Mouse (Mus musculus) CH12.LX (cell line): Measurements from ENCODE around the gene Alg5. TPM values are rescaled to one million over a fixed set of nuclear protein-coding genes. Genes with fewer than 3 reads are reported as not detected.

Source experiments
- DNase-seq: peaks from one replicate; pipeline ENCODE4 v3.0.0-alpha.2; 2013; ENCODE audit errors: extremely low read depth
- H3K27ac ChIP-seq: 2 replicates; pipeline ENCODE4 v1.5.1; 2012; ENCODE audit warnings: low read depth, mild to moderate bottlenecking, control low read depth, moderate library complexity; ENCODE audit not compliant: insufficient read depth
- H3K27me3 ChIP-seq: replicated peaks from 2 replicates; pipeline ENCODE3; 2012; ENCODE audit warnings: inconsistent platforms
- H3K36me3 ChIP-seq, 2 experiments: replicated peaks in 1 of 2; 2 replicates each; pipeline versions ENCODE3 to v1.6.1; 2012; ENCODE audit warnings: inconsistent platforms in 1 of 2, low read length in 1 of 2, mild to moderate bottlenecking in 1 of 2, mixed read lengths in 1 of 2, moderate library complexity in 1 of 2; ENCODE audit not compliant: control insufficient read depth in 1 of 2, insufficient read depth in 1 of 2
- H3K4me1 ChIP-seq, 2 experiments: 2 replicates each; pipeline ENCODE4 v1.6.1; 2012; ENCODE audit warnings: inconsistent platforms in 1 of 2, moderate library complexity in 1 of 2; ENCODE audit not compliant: insufficient read depth in 2 of 2, control insufficient read depth in 1 of 2
- H3K4me2 ChIP-seq: 2 replicates; pipeline ENCODE4 v1.6.1; 2012; ENCODE audit warnings: low read depth, mild to moderate bottlenecking, control low read depth; ENCODE audit not compliant: poor library complexity, insufficient read depth, severe bottlenecking
- H3K4me3 ChIP-seq, 3 experiments: fragments of 150-350 bp in 1 of 3; sonication (generic) in 1 of 3; replicated peaks in 1 of 3; 2 replicates each; pipeline versions ENCODE3 to v1.5.1; 2011 to 2012; ENCODE audit warnings: low read depth in 2 of 3, low read length in 2 of 3, mild to moderate bottlenecking in 2 of 3, moderate library complexity in 2 of 3, control low read depth in 1 of 3, improper control_type of control experiment in 1 of 3, inconsistent platforms in 1 of 3, mixed read lengths in 1 of 3; ENCODE audit not compliant: poor library complexity in 1 of 3
- H3K79me2 ChIP-seq: replicated peaks from 2 replicates; pipeline ENCODE4 v1.6.1; 2012; ENCODE audit warnings: mild to moderate bottlenecking, moderate library complexity; ENCODE audit not compliant: control insufficient read depth, poor library complexity, insufficient read depth, severe bottlenecking; ENCODE audit errors: extremely low read depth
- H3K9ac ChIP-seq: 2 replicates; pipeline ENCODE4 v1.6.1; 2012; ENCODE audit warnings: low read depth, mild to moderate bottlenecking, control low read depth, moderate library complexity; ENCODE audit not compliant: insufficient read depth
- H3K9me3 ChIP-seq: replicated peaks from 2 replicates; pipeline ENCODE3; 2012; ENCODE audit warnings: low read length, inconsistent platforms, mixed read lengths
- BHLHE40 ChIP-seq: IDR thresholded peaks from 2 replicates; pipeline ENCODE4 v1.6.1; 2011; ENCODE audit warnings: mild to moderate bottlenecking, low read depth, low read length, improper control_type of control experiment
- CHD1 ChIP-seq: IDR thresholded peaks from 2 replicates; pipeline ENCODE4 v1.6.1; 2012; ENCODE audit warnings: low read depth, low read length, improper control_type of control experiment, inconsistent platforms
- CTCF ChIP-seq, 2 experiments: IDR thresholded peaks in 1 of 2; conservative IDR thresholded peaks in 1 of 2; 2 replicates each; pipeline ENCODE4 v1.5.1; 2011 to 2012; ENCODE audit warnings: low read depth in 2 of 2, low read length in 2 of 2, improper control_type of control experiment in 1 of 2, inconsistent platforms in 1 of 2, mild to moderate bottlenecking in 1 of 2, moderate library complexity in 1 of 2
- E2F4 ChIP-seq: IDR thresholded peaks from 2 replicates; pipeline ENCODE4 v1.6.1; 2011; ENCODE audit warnings: low read depth, low read length, improper control_type of control experiment; ENCODE audit not compliant: insufficient replicate concordance
- EP300 ChIP-seq: IDR thresholded peaks from 2 replicates; pipeline ENCODE4 v1.6.1; 2011; ENCODE audit warnings: low read length, improper control_type of control experiment
- ETS1 ChIP-seq: conservative IDR thresholded peaks from 2 replicates; pipeline ENCODE4 v1.6.1; 2012; ENCODE audit warnings: low read depth, mild to moderate bottlenecking, inconsistent platforms, low read length, improper control_type of control experiment, moderate library complexity
- IRF4 ChIP-seq: IDR thresholded peaks from 2 replicates; pipeline ENCODE4 v1.6.1; 2014; ENCODE audit warnings: low read depth, mild to moderate bottlenecking, inconsistent platforms, low read length, improper control_type of control experiment
- JUN ChIP-seq: IDR thresholded peaks from 2 replicates; pipeline ENCODE4 v1.6.1; 2011; ENCODE audit warnings: low read depth, mild to moderate bottlenecking, low read length, improper control_type of control experiment, moderate library complexity; ENCODE audit not compliant: insufficient read depth
- KAT2A ChIP-seq: IDR thresholded peaks from 2 replicates; pipeline ENCODE4 v1.6.1; 2012; ENCODE audit warnings: low read length, improper control_type of control experiment, inconsistent platforms; ENCODE audit not compliant: insufficient replicate concordance
- MAFK ChIP-seq: IDR thresholded peaks from 2 replicates; pipeline ENCODE4 v1.6.1; 2011; ENCODE audit warnings: low read length, improper control_type of control experiment; ENCODE audit not compliant: insufficient replicate concordance
- MAZ ChIP-seq: IDR thresholded peaks from 2 replicates; pipeline ENCODE4 v1.6.1; 2012; ENCODE audit warnings: low read depth, mild to moderate bottlenecking, inconsistent platforms, low read length, improper control_type of control experiment, moderate library complexity
- MYC ChIP-seq: IDR thresholded peaks from 2 replicates; pipeline ENCODE4 v1.6.1; 2011; ENCODE audit warnings: low read depth, mild to moderate bottlenecking, improper control_type of control experiment, low read length
- NRF1 ChIP-seq: IDR thresholded peaks from 2 replicates; pipeline ENCODE4 v1.6.1; 2014; ENCODE audit warnings: low read depth, mild to moderate bottlenecking, inconsistent platforms, low read length, improper control_type of control experiment, moderate library complexity
- PAX5 ChIP-seq: IDR thresholded peaks from 2 replicates; pipeline ENCODE4 v1.6.1; 2012; ENCODE audit warnings: low read length, inconsistent platforms, mixed read lengths
- POLR2A ChIP-seq: IDR thresholded peaks from 2 replicates; pipeline ENCODE4 v1.6.1; 2011; ENCODE audit warnings: low read depth, mild to moderate bottlenecking, improper control_type of control experiment, low read length
- POLR2AphosphoS2 ChIP-seq: IDR thresholded peaks from 2 replicates; pipeline ENCODE4 v1.6.1; 2011; ENCODE audit warnings: low read depth, low read length, improper control_type of control experiment
- RCOR1 ChIP-seq: conservative IDR thresholded peaks from 2 replicates; pipeline ENCODE4 v1.6.1; 2012; ENCODE audit warnings: low read depth, mild to moderate bottlenecking, inconsistent platforms, low read length, improper control_type of control experiment
- SIN3A ChIP-seq: IDR thresholded peaks from 2 replicates; pipeline ENCODE4 v1.6.1; 2012; ENCODE audit warnings: low read length, improper control_type of control experiment, inconsistent platforms
- TBP ChIP-seq: conservative IDR thresholded peaks from 2 replicates; pipeline ENCODE4 v1.6.1; 2011; ENCODE audit warnings: low read depth, low read length, improper control_type of control experiment
- ZC3H11A ChIP-seq: IDR thresholded peaks from 2 replicates; pipeline ENCODE4 v1.6.1; 2012; ENCODE audit warnings: low read depth, mild to moderate bottlenecking, inconsistent platforms, low read length, improper control_type of control experiment
- ZKSCAN1 ChIP-seq: IDR thresholded peaks from 2 replicates; pipeline ENCODE4 v1.6.1; 2012; ENCODE audit warnings: low read depth, inconsistent platforms, low read length, improper control_type of control experiment, borderline replicate concordance
- ZNF384 ChIP-seq: IDR thresholded peaks from 2 replicates; pipeline ENCODE4 v1.6.1; 2012; ENCODE audit warnings: low read depth, low read length, improper control_type of control experiment, inconsistent platforms
- dilution Hi-C: fragments of 300-500 bp; cut with MboI; formaldehyde crosslinking; loops from 2 replicates; pipeline ENCODE4 v1.14.3; 2020; ENCODE audit warnings: low sequenced_read_pairs; ENCODE audit not compliant: extremely low pct_unique_long_range_greater_than_20kb, extremely low pct_ligation_motif_present
- in situ Hi-C: fragments of 300-500 bp; cut with MboI; formaldehyde crosslinking; loops from 3 replicates; pipeline ENCODE4 v1.14.3; 2019; ENCODE audit warnings: low sequenced_read_pairs, low pct_ligation_motif_present, low pct_unique_long_range_greater_than_20kb, mixed read lengths
- polyA plus RNA-seq: library from polyadenylated mRNA; unstranded; fragments of >175 nt; gene quantifications from 2 replicates; pipeline ENCODE4 v1.2.1, GENCODE M21; 2012; ENCODE audit warnings: low read depth; ENCODE audit not compliant: insufficient read length
- total RNA-seq, 2 experiments: library from RNA; depleted of rRNA; stranded (reverse); fragments of 300-350 nt in 1 of 2; fragments of >200 nt in 1 of 2; gene quantifications; 2 replicates each; pipeline ENCODE4 v1.2.3; 2012 to 2014

Gene Alg5
- total and polyA plus RNA-seq, 3 experiments, result 33.9 to 52.0 (median 48.0) TPM

GRCm38 (mm10) chr3:54775989-54776631 is 40.8 kb downstream of the Alg5 start:
- Histone ChIP-seq H3K27me3 (no peaks in the 10 kb centered on the region), H3K9me3 (peaks cover 3% of the 10 kb centered on the region), H3K4me1 (no peaks in the 10 kb centered on the region), H3K4me3 (no peak overlapping the region), H3K4me2 (no peak overlapping the region), H3K9ac (no peak overlapping the region), H3K36me3 (no peaks in the 10 kb centered on the region), H3K27ac (no peak overlapping the region), H3K79me2 (no peaks in the 10 kb centered on the region)
- dilution Hi-C loops, result no loop called here
- TF ChIP-seq BHLHE40 (no peak), SIN3A (no peak), NRF1 (no peak), PAX5 (no peak), EP300 (no peak), ZNF384 (no peak), E2F4 (no peak), KAT2A (no peak), JUN (no peak), POLR2A (no peak), ETS1 (no peak)
- in situ Hi-C loops, result no loop called here
- DNase-seq, result no peak

GRCm38 (mm10) chr3:54790601-54791000 is 55.3 kb downstream of the Alg5 start:
- in situ Hi-C loops (no loop called here), dilution Hi-C loops (no loop called here)
- no peak for TF ChIP-seq ZC3H11A
- no peak for TF ChIP-seq MAZ
- TF ChIP-seq MAFK, result no peak
- TF ChIP-seq RCOR1, result no peak
- no peak for TF ChIP-seq ZNF384
- TF ChIP-seq TBP, result no peak
- no peak for TF ChIP-seq CHD1
- TF ChIP-seq EP300, result no peak
- TF ChIP-seq POLR2AphosphoS2, result no peak
- TF ChIP-seq JUN, result no peak
- no peak for TF ChIP-seq CTCF (conservative IDR thresholded peaks at IDR 0.05 in 1 of 2, IDR thresholded peaks at IDR 0.05 in 1 of 2; ENCODE audit: low read depth in 2 of 2, low read length in 2 of 2)
- no peak for TF ChIP-seq SIN3A
- TF ChIP-seq MYC, result no peak
- TF ChIP-seq ETS1, result no peak
- no peak for TF ChIP-seq ZKSCAN1
- TF ChIP-seq E2F4, result no peak
- no peak for TF ChIP-seq IRF4
- no peak for DNase-seq
- peaks cover 0 to 2% of the 10 kb centered on the region in 2 experiments for H3K36me3 ChIP-seq
- H3K4me3 ChIP-seq, result no peak overlapping the region
- H3K4me2 ChIP-seq, result no peak overlapping the region
- H3K9me3 ChIP-seq, result peaks cover 8% of the 10 kb centered on the region
- no peaks in the 10 kb centered on the region for H3K27me3 ChIP-seq
- no peak overlapping the region for H3K27ac ChIP-seq
- no peak overlapping the region for H3K9ac ChIP-seq
- H3K4me1 ChIP-seq, result 0 out of 4 replicates have a peak, but pooled peaks cover 0 to 3% of the 10 kb centered on the region in 2 experiments
- no peaks in the 10 kb centered on the region for H3K79me2 ChIP-seq
